Mouse (Mus musculus) gastrocnemius, adult 2 months (tissue): ENCODE measurements around the gene Arglu1. TPM values are rescaled to one million over a fixed set of nuclear protein-coding genes. Genes with fewer than 3 reads are reported as not detected.

Experiments
- DNase-seq: peaks from one replicate; pipeline ENCODE4 v3.0.0; 2022
- H3K27ac ChIP-seq: fragments of 200-600 bp; 2 replicates; pipeline ENCODE4 v1.8.1; 2022; ENCODE audit warnings: mild to moderate bottlenecking
- H3K4me3 ChIP-seq: fragments of 200-600 bp; 2 replicates; pipeline ENCODE4 v1.8.1; 2022; ENCODE audit warnings: mild to moderate bottlenecking, moderate library complexity
- CTCF ChIP-seq: fragments of 200-600 bp; IDR thresholded peaks from 2 replicates; pipeline ENCODE4 v1.8.1; 2022; ENCODE audit warnings: antibody characterized with exemption, mild to moderate bottlenecking, moderate library complexity
- intact Hi-C: fragments of 180-260 bp; cut with DNase I; formaldehyde crosslinking; loops from one replicate; pipeline ENCODE4 v1.15.1; 2025
- total RNA-seq, 2 experiments: library from RNA; stranded (reverse); gene quantifications; 2 replicates each; pipeline ENCODE4 v1.2.3; 2021

Arglu1 gene
- total RNA-seq, 2 experiments from 2014 or later, result 36.4 to 41.4 TPM

GRCm38 (mm10) chr8:8656578-8657441, 33.5 kb downstream of the Arglu1 start:
- intact Hi-C loops, result no loop called here
- no peak for DNase-seq
- H3K4me3 ChIP-seq, result peak overlapping the region; percentile 82
- no peak for TF ChIP-seq CTCF
- H3K27ac ChIP-seq, result peak overlapping the region; percentile 43

- no peak for TF ChIP-seq CTCF
- Histone ChIP-seq H3K27ac (0 out of 2 replicates have a peak overlapping the region, but pooled peaks have one; percentile 8), H3K4me3 (peak overlapping the region; percentile 82)
- no peak for DNase-seq
- intact Hi-C loops, result no loop called here
Measured at GRCm38 (mm10) chr8:8655346-8656340, 34.7 kb downstream of the Arglu1 start.

- intact Hi-C loops, result no loop called here
- no peak for DNase-seq
- TF ChIP-seq CTCF, result no peak
- Histone ChIP-seq H3K27ac (no peak overlapping the region; the same call in 1 of the 2 replicates), H3K4me3 (peak overlapping the region; percentile 82)
Measured at GRCm38 (mm10) chr8:8653906-8654489, 36.3 kb downstream of the Arglu1 start.

DNA sequence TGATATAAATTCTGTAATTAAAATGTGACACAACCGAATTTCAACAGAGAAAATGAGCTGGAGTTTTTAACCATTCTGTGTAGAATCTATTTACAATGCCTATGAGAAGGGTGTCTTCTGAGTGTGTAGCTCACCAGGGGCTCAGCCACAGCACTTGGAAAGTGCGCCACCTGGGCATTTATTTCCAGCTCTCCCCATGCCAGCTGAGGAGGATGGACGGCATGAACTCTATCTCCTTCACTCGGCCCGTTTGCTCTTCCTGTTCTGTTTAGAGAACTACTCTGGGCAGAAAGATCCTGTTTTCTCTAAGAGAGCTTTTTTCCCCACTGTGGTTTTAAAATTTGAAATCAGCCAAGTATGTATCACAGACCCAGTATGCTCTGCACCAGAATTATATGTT, 37.0 kb downstream of the Arglu1 start:
- no peak for DNase-seq
- TF ChIP-seq CTCF, result no peak
- intact Hi-C loops, result no loop called here
- H3K27ac ChIP-seq, result no peak overlapping the region; the same call in 1 of the 2 replicates
- H3K4me3 ChIP-seq, result peak overlapping the region; percentile 82

DNA sequence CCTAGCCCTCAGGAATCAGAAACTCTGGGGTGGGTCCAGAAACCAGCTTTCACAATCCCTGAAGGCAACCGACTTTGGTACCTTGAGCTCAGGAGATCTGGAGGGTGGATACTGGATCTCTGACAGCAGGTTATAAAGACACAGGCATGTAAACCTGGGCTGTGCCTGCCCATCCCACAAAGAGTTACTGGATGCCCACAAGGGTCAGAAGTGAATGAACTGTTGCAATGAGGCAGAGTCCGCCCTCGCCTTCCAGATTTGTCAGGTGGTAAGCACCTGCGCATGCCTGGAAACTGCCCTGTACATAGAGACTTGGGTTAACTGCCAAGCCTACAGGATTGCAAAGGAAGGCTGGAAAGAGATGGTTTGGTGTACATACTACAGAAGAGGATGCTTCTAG, 37.9 kb downstream of the Arglu1 start:
- H3K27ac ChIP-seq, result no peak overlapping the region
- H3K4me3 ChIP-seq, result peak overlapping the region; percentile 1; the same call in 1 of the 2 replicates
- intact Hi-C loops, result no loop called here
- no peak for TF ChIP-seq CTCF
- DNase-seq, result no peak

- Histone ChIP-seq H3K27ac (no peak overlapping the region; the same call in 1 of the 2 replicates), H3K4me3 (peak overlapping the region; percentile 33)
- intact Hi-C loops, result loop anchor here (10.0 kb wide), 1 partner anchor 165 kb away; no protein-coding TSS in a partner anchor
- no peak for TF ChIP-seq CTCF
- peak; percentile 41 for DNase-seq
Measured at GRCm38 (mm10) chr8:8649944-8650343, 40.4 kb downstream of the Arglu1 start.

DNA sequence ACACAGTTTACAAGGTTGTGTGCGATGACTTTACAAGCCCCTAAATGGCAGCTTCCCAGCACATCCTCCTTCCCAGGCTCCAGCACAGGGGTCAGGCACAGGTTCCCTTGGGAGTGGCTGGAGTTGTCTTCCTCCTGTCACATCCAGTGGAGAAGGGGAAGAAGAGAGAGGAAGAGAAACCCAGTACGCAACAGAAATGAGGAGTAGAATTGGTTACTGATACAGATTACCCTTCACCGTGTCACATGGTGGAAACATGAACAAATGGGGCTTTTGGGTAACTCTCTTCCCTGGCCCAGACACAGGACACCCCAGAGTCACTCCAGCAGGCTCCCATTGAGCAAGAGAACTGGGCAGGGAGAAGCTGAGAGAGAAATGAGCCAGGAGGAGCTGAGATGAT, 40.8 kb downstream of the Arglu1 start:
- H3K4me3 ChIP-seq, result peak overlapping the region; percentile 33
- H3K27ac ChIP-seq, result peak overlapping the region; percentile 24; the same call in 1 of the 2 replicates
- DNase-seq, result peak; percentile 31
- TF ChIP-seq CTCF, result no peak
- intact Hi-C loops, result loop anchor here (10.0 kb wide), 1 partner anchor 165 kb away; no protein-coding TSS in a partner anchor

GRCm38 (mm10) chr8:8648686-8649085, 41.6 kb downstream of the Arglu1 start:
- DNase-seq, result no peak
- peak overlapping the region; percentile 33; the same call in 1 of the 2 replicates for H3K4me3 ChIP-seq
- no peak for TF ChIP-seq CTCF
- intact Hi-C loops, result loop anchor here (10.0 kb wide), 1 partner anchor 164 kb away; no protein-coding TSS in a partner anchor
- no peak overlapping the region for H3K27ac ChIP-seq

DNA sequence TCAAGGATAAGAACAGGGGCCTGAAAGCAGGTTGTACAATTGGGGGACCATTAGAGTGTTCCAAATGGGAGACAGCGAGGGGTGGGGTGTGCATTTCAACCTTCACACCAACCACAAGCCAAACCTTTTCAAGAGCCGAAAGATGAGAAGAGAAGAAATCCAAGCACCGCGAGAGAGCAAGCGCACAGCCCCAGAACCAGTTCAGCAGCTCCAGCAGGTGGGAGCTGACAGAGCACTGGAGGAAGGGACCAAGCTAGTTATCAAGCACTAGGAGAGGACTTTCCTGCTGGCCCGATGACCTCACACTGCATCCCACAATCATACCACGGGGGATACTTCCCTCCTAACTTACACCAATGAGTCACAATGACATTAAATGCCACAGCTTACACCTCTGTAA, 42.5 kb downstream of the Arglu1 start:
- peak overlapping the region; percentile 9; the same call in 1 of the 2 replicates for H3K27ac ChIP-seq
- intact Hi-C loops, result loop anchor here (10.0 kb wide), 1 partner anchor 163 kb away; no protein-coding TSS in a partner anchor
- no peak for TF ChIP-seq CTCF
- peak overlapping the region; percentile 19; the same call in 1 of the 2 replicates for H3K4me3 ChIP-seq
- DNase-seq, result peak; percentile 40

- no peak for DNase-seq
- TF ChIP-seq CTCF, result peak; percentile 36; the same call in 1 of the 2 replicates
- Histone ChIP-seq H3K27ac (peak overlapping the region; percentile 9; the same call in 1 of the 2 replicates), H3K4me3 (peak overlapping the region; percentile 19; the same call in 1 of the 2 replicates)
- intact Hi-C loops, result loop anchor here (10.0 kb wide), 1 partner anchor 163 kb away; no protein-coding TSS in a partner anchor
Measured at GRCm38 (mm10) chr8:8647319-8647718, 43.0 kb downstream of the Arglu1 start.

DNA sequence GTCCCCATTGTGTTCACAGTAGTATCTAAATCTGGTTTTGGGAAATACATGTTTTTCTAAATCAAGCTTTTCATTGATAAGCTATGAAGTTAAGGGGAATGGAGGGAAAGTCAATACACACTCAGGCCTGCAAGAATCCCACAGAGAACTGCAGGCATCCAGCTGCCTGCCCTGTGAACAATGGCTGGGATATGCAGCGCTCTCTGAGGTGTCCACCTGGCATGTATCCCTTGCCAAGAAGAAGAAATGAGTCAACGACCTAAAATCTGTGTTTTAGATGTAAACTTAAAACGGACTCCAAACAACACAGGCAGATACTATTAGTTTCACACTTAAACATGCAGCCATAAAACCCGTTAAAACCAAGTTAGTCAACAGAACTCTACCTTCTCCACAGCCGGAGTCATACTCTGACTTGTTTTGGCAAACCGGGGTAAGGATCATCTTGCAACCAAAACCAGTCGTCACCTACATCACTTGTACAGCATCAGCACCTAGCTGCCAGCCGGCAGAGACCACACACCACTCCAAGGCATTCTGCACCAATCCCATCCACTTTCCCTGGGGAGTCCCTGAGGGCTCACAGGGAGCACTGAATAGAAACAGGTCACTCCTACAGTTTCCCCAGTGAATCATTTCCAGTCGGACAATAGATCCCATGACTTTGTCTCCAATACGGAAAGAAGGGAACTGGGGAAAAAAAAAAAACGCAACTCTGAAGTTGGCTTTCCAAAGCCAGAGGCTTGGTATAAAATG, 46.0 kb downstream of the Arglu1 start:
- no peak for DNase-seq
- intact Hi-C loops, result loop anchor here (10.0 kb wide), 1 partner anchor 160 kb away; no protein-coding TSS in a partner anchor
- no peak overlapping the region for H3K27ac ChIP-seq
- no peak overlapping the region for H3K4me3 ChIP-seq
- no peak for TF ChIP-seq CTCF
